Mouse (Mus musculus): ENCODE results near the gene Nop14.

Nop14 gene

GRCm38 (mm10) chr5:34659686-34660590 lies at the start of gene Nop14, which contains the start of gene Grk4:
Gene Nop14, minus strand, starts transcription at chr5:34660148.
Gene Grk4, plus strand, starts transcription at chr5:34660379.
- peak; percentile 98 for DNase-seq (ENCODE audit: low read depth, low spot score)

GRCm38 (mm10) chr5:34708436-34708835 lies 48.5 kb upstream of the Nop14 start:
- DNase-seq (ENCODE audit: low read depth, low spot score) = no peak

GRCm38 (mm10) chr5:34695521-34695920 lies 35.6 kb upstream of the Nop14 start:
- DNase-seq (ENCODE audit: low read depth, low spot score) = no peak

GRCm38 (mm10) chr5:34692782-34693181 lies 32.8 kb upstream of the Nop14 start:
- no peak for DNase-seq (ENCODE audit: low read depth, low spot score)

- no peak for DNase-seq (ENCODE audit: low read depth, low spot score)
Observed at GRCm38 (mm10) chr5:34689868-34690267, 29.9 kb upstream of the Nop14 start.

- no peak for DNase-seq (ENCODE audit: low read depth, low spot score)
Observed at GRCm38 (mm10) chr5:34670280-34670679, 10.3 kb upstream of the Nop14 start.

- DNase-seq (ENCODE audit: low read depth, low spot score) = no peak
Observed at GRCm38 (mm10) chr5:34669493-34669892, 9.5 kb upstream of the Nop14 start.

- DNase-seq (ENCODE audit: low read depth, low spot score) = no peak
Observed at GRCm38 (mm10) chr5:34663231-34663630, 3.3 kb upstream of the Nop14 start.

GRCm38 (mm10) chr5:34661909-34662308 lies 2.0 kb upstream of the Nop14 start:
- no peak for DNase-seq (ENCODE audit: low read depth, low spot score)

- no peak for DNase-seq (ENCODE audit: low read depth, low spot score)
Observed at GRCm38 (mm10) chr5:34660591-34661130, 713 bp upstream of the Nop14 start.

GRCm38 (mm10) chr5:34657556-34657955 lies 2.4 kb downstream of the Nop14 start:
- DNase-seq (ENCODE audit: low read depth, low spot score) = no peak

- no peak for DNase-seq (ENCODE audit: low read depth, low spot score)
Observed at GRCm38 (mm10) chr5:34654881-34655280, 5.1 kb downstream of the Nop14 start.

- no peak for DNase-seq (ENCODE audit: low read depth, low spot score)
Observed at GRCm38 (mm10) chr5:34652961-34653360, 7.0 kb downstream of the Nop14 start.

- peak; percentile 23 for DNase-seq (ENCODE audit: low read depth, low spot score)
Observed at GRCm38 (mm10) chr5:34647581-34647980, 12.4 kb downstream of the Nop14 start.

GRCm38 (mm10) chr5:34642932-34643331 lies 17.0 kb downstream of the Nop14 start:
- DNase-seq (ENCODE audit: low read depth, low spot score) = peak; percentile 56

- DNase-seq (ENCODE audit: low read depth, low spot score) = no peak
Observed at GRCm38 (mm10) chr5:34641991-34642390, 18.0 kb downstream of the Nop14 start.

GRCm38 (mm10) chr5:34637591-34638156 lies 22.3 kb downstream of the Nop14 start:
- DNase-seq (ENCODE audit: low read depth, low spot score) = no peak

- peak; percentile 39 for DNase-seq (ENCODE audit: low read depth, low spot score)
Observed at GRCm38 (mm10) chr5:34636481-34637287, 23.3 kb downstream of the Nop14 start, which contains the start of gene Mfsd10. Gene Mfsd10, minus strand, starts transcription at chr5:34637212.

GRCm38 (mm10) chr5:34635665-34636192 lies 24.2 kb downstream of the Nop14 start:
- no peak for DNase-seq (ENCODE audit: low read depth, low spot score)

GRCm38 (mm10) chr5:34634746-34635400 lies 25.1 kb downstream of the Nop14 start:
- no peak for DNase-seq (ENCODE audit: low read depth, low spot score)

GRCm38 (mm10) chr5:34633641-34634040 lies 26.3 kb downstream of the Nop14 start:
- DNase-seq (ENCODE audit: low read depth, low spot score) = no peak

Measured in retina, adult 2 months (tissue).